Mouse (Mus musculus): ENCODE measurements around the gene Ncoa6. TPM values are rescaled to one million over a fixed set of nuclear protein-coding genes. Genes with fewer than 3 reads are reported as not detected.

Gene Ncoa6
- polyA plus RNA-seq (2012; ENCODE audit: low replicate concordance): 51.9 and 92.6 TPM in 2 replicates

GRCm38 (mm10) chr2:155473570-155474088 lies at the start of gene Ncoa6:
Gene Ncoa6 (minus strand): TSS chr2:155473894.

GRCm38 (mm10) chr2:155517455-155518423 lies 44.0 kb upstream of the Ncoa6 start, which contains the start of the genes Acss2 and Ggt7:
Gene Acss2 (plus strand): TSS chr2:155517948.
Gene Ggt7 (minus strand): TSS chr2:155518237.

GRCm38 (mm10) chr2:155380261-155381059 lies 93.2 kb downstream of the Ncoa6 start, which contains the start of gene Trp53inp2:
Gene Trp53inp2 (plus strand): TSS chr2:155381059.

DNA sequence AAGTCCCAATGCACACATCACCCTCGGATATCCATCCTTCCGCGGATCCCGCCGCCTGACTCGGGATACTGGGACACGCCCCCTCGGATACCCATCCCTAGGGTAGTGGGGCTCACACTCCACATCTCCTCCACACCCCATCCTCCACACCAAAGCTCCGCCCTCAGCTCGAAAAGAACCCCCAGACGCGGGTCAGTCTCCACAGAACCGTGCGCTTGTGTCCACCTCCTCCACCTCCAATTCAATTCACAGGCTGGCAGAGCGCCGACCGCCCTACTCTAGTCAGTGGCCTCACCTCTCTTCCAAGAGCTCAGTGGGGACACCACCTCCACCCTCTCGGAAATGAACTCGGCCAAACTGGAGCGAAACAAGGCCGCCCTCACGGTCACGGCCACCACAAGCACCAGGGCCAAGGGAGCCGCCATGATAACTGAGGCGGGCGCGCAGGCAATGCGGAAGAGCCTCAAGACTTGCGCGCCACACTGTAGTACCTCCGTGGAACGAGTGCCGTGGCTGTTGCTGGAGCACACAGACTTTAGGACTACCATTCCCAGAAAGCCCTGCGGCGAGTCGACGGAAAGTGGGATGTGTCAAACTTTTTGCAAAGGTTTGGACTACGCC lies 116.6 kb downstream of the Ncoa6 start, which contains the start of gene Pigu:
Pigu (minus strand) TSS at position 460 of the 621 bp plus-strand sequence.

Other genes with a start within 250 kb of the Ncoa6 start
- gene Dynlrb1, start 237.4 kb downstream of the Ncoa6 start, polyA plus RNA-seq (2012; ENCODE audit: low replicate concordance): 8.5 and 43.6 TPM in 2 replicates
- gene Map1lc3a, start 197.6 kb downstream of the Ncoa6 start, polyA plus RNA-seq (2012; ENCODE audit: low replicate concordance): 23.7 and 45.4 TPM in 2 replicates
- gene Pigu, start 116.5 kb downstream of the Ncoa6 start, polyA plus RNA-seq (2012; ENCODE audit: low replicate concordance): 9.1 and 14.6 TPM in 2 replicates
- 11.6 and 16.1 TPM in 2 replicates for gene Trp53inp2, start 92.8 kb downstream of the Ncoa6 start, polyA plus RNA-seq (2012; ENCODE audit: low replicate concordance)
- gene Acss2, start 44.1 kb upstream of the Ncoa6 start, polyA plus RNA-seq (2012; ENCODE audit: low replicate concordance): 6.8 and 22.3 TPM in 2 replicates
- gene Ggt7, start 44.3 kb upstream of the Ncoa6 start, polyA plus RNA-seq (2012; ENCODE audit: low replicate concordance): 0.42 and 2.8 TPM in 2 replicates
- gene Gss, start 118.9 kb upstream of the Ncoa6 start, polyA plus RNA-seq (2012; ENCODE audit: low replicate concordance): 17.2 and 20.6 TPM in 2 replicates
- 2.6 and 5.9 TPM in 2 replicates for gene Myh7b, start 137.3 kb upstream of the Ncoa6 start, polyA plus RNA-seq (2012; ENCODE audit: low replicate concordance)
- 79.6 and 93.0 TPM in 2 replicates for gene Trpc4ap, start 218.5 kb upstream of the Ncoa6 start, polyA plus RNA-seq (2012; ENCODE audit: low replicate concordance)